Mouse (Mus musculus) lung, adult 2 months (tissue): ENCODE data around the gene Ndufs7. TPM values are rescaled to one million over a fixed set of nuclear protein-coding genes. Genes with fewer than 3 reads are reported as not detected.
A peak's percentile ranks its signal among the peaks of the same experiment; 100 is the strongest.

Source experiments
- DNase-seq: peaks from one replicate; pipeline ENCODE4 v3.0.0; 2022
- H3K4me1 ChIP-seq: fragments of 200-500 bp; 2 replicates; pipeline ENCODE4 v1.6.1; 2011; ENCODE audit warnings: low read length; ENCODE audit not compliant: control insufficient read depth, insufficient read depth
- H3K4me3 ChIP-seq: fragments of 200-500 bp; replicated peaks from 2 replicates; pipeline ENCODE3; 2011; ENCODE audit warnings: low read depth, mild to moderate bottlenecking, control low read depth, low read length; ENCODE audit errors: extremely low read depth
- CTCF ChIP-seq: fragments of 200-500 bp; IDR thresholded peaks from 2 replicates; pipeline ENCODE4 v1.5.1; 2011; ENCODE audit warnings: mild to moderate bottlenecking, low read length, control low read depth; ENCODE audit not compliant: insufficient read depth
- POLR2A ChIP-seq: fragments of 200-500 bp; IDR thresholded peaks from 2 replicates; pipeline ENCODE4 v1.6.1; 2011; ENCODE audit warnings: low read depth, mild to moderate bottlenecking, control low read depth, low read length, borderline replicate concordance; ENCODE audit errors: extremely low read depth
- WGBS: fragments of 180-500 bp; shearing (Covaris S2); methylation state at CpG from one replicate; pipeline ENCODE4 v1.1.7; 2018; 5-methylcytosine and 5-hydroxymethylcytosine counted together
- polyA plus RNA-seq: library from polyadenylated mRNA; depleted of rRNA; stranded (reverse); fragments of >200 nt; gene quantifications from 2 replicates; pipeline ENCODE4 v1.2.3, GENCODE M21; 2012

Ndufs7 gene
- polyA plus RNA-seq, 1 experiment, result 421 TPM

DNA sequence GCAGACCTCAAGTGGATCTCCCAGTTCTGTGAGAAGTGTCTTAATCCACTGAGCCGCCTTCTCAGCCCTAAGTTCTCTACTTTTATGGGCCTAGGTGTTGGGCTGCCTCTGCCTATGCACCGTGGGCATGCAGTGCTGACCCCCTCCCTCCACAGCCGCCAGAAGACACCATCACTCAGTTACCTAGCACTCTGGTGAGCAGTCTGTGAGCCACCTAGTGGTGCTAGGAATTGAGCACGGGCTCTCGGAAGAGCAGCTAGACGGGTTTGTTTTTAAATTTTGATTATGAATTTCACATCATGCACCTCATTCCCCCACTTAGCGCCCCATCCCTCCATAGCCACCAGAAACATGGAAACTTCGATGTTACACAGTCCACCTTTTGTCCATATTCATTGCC, 39.7 kb downstream of the Ndufs7 start:
- 56% methylated on average over 8 of the region's 8 CpGs for WGBS
- no peak overlapping the region for H3K4me3 ChIP-seq
- H3K4me1 ChIP-seq, result no peaks in the 10 kb centered on the region; the same call in 1 of the 2 replicates
- no peak for DNase-seq
- no peak for TF ChIP-seq POLR2A
- TF ChIP-seq CTCF, result no peak

DNA sequence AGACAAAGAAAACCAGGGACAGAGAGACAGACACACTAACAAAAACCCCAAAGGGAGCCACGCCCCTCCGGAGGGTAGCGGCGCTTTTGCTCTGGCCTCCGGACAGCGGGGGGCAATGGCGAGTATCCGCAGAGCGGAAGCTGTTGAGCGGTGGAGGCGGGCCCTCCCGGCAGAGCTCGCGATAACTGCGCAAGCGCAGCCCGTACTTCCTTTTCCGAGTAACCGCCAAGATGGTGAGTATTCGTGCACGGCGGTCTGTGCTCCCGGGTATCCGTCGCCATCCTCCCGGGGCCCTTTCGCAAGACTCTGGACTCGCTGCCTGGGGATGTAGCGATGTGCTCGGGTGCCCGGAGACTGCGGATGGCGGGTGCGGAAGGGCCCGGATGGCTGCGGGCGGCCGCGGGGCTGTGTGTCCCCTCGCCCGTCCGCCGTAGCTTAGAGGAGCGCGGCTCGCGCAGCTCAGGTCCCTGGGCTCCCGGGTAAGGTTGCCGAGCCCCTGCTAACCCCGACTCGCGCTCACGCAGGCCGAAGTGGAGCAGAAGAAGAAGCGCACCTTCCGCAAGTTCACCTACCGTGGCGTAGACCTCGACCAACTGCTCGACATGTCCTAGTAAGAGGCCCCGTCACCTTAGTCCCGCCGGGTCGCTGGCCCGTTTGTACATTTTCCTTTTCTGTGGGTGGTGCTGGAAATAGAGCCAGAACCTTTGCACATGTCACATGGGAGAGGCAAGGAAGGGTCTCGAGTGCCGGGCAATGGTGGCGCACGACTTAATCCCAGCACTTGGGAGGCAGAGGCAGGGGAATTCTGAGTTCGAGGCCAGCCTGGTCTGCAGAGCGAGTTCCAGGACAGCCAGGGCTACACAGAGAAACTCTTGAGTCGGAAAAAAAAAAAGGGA, 43.6 kb downstream of the Ndufs7 start, which contains the start of gene Rps15:
Gene Rps15, plus strand, starts transcription at position 203 of the 896 bp plus-strand sequence.
- TF ChIP-seq CTCF (peak; percentile 44), POLR2A (peak; percentile 99)
- Histone ChIP-seq H3K4me3 (peak within 1 kb of the TSS; percentile 67), H3K4me1 (peaks cover 3% of the 10 kb centered on the region; the same call in 1 of the 2 replicates)
- peak; percentile 91 for DNase-seq
- under 1% methylated on average over 71 of the region's 72 CpGs for WGBS

DNA sequence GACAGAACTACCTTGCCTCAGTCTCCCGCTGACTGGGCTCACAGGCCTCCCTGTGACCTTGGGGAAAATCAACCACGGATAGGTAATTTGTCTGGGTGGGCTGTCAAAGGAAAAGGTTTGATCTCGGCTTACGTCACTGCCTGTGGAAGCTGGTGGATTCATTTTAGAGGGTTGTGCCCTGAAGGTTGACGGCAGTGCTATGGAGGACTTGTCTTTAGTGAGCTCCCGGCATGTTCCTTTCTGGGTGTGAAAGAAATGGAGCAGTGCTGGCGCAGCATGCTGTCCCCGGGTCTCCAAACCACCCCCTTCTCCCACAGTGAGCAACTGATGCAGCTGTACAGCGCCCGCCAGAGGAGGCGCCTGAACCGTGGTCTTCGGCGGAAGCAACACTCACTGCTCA, 44.4 kb downstream of the Ndufs7 start:
- peak overlapping the region; percentile 67 for H3K4me3 ChIP-seq
- DNase-seq, result no peak
- TF ChIP-seq CTCF, result no peak
- TF ChIP-seq POLR2A, result no peak
- WGBS, result 15% methylated on average over 14 of the region's 14 CpGs
- H3K4me1 ChIP-seq, result peaks cover 3% of the 10 kb centered on the region; the same call in 1 of the 2 replicates

DNA sequence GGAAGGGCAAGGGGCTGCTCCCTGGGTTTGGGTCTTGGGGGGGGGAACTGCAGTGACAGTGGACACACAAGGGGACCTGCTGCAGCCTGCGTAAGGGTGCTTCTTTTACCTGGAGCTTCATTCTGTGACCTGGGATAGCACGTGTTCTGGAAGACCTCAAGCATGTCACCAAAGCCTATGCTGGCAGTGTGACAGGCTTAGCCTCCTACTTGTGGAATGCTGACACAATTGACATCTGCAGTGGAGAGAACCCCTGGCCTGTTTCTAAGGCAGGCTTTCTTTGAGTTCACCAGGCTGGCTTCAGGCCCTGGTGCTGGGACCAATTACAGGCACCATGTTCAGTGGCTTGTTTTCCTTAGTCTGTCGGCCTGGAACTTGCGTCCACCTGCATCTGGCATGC, 45.4 kb downstream of the Ndufs7 start:
- no peak for DNase-seq
- no peak overlapping the region for H3K4me3 ChIP-seq
- 69% methylated on average over 4 of the region's 4 CpGs for WGBS
- TF ChIP-seq CTCF (no peak), POLR2A (no peak)
- H3K4me1 ChIP-seq, result peaks cover 3% of the 10 kb centered on the region; the same call in 1 of the 2 replicates

DNA sequence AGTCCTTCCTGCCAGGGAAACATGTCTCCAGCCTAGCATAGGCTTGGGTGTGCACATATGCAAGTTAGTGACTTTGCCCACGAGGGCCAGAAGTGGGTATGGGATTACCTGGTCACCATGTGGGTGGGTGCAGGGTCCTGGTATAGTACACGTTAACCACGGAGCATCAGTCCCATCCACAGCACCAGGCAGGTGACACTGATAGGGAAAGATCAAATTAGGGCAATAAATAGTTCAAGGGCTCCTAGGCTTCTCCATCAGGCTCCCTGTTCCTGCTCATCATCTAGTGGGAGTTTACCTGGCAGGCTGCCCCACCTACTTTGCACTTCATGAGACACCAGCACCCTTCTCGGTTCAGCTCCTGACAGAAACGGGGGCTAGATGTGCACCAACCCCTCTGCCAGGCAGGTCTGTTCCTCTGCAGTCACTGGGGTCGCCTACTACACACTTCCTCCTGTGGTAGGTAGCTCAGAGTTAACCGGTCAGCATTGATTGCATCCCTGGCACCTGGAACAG, 45.9 kb downstream of the Ndufs7 start:
- TF ChIP-seq POLR2A (no peak), CTCF (no peak)
- H3K4me1 ChIP-seq, result peaks cover 3% of the 10 kb centered on the region; the same call in 1 of the 2 replicates
- WGBS, result 50% methylated on average over 7 of the region's 7 CpGs

DNA sequence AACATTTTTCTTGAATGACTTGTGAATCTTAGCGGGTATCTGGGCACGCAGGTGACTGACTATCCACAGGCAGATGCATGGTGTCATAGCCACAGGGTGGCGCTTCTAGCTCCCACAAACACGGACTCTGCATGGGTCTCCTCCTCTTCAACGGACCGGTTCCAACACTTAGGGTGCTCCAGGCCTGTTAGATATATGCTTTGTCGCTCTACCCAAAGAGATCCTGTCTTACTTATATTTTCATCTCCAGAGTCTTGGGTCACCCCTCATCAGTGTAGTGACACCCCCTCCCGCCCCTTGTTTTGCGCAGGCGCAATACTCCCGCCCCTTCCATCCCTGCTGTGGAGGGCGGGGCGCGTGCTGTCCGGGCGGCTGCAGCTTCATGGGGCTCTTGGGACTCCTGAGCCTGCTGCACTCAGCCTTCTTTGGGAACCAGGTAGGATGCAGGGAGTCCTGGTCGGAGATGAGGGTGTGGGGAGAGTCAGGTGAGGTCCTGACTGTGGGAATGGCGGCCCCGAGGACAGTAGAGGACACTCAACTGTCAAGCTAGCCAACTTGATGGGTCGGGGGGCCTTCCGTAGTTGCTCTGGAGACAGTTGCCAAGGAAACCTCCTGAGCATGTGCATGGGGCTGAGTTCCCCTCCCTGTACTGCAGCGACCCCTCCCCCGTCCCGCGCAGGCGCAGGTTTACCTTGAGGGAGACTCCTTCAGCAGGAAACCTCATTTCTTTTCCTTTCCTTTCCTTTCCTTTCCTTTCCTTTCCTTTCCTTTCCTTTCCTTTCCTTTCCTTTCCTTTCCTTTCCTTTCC, 46.9 kb downstream of the Ndufs7 start, which contains the start of gene Apc2:
Gene Apc2, plus strand, starts transcription at position 360 of the 808 bp plus-strand sequence.
- peak; percentile 74 for DNase-seq
- WGBS, result 2% methylated on average over 26 of the region's 26 CpGs
- H3K4me1 ChIP-seq, result peaks cover 3% of the 10 kb centered on the region; the same call in 1 of the 2 replicates
- TF ChIP-seq POLR2A, result no peak
- TF ChIP-seq CTCF, result peak; percentile 79
- H3K4me3 ChIP-seq, result peak within 1 kb of the TSS; percentile 50

More for the DNA sequence above, 45.9 kb downstream of the Ndufs7 start:
- H3K4me3 ChIP-seq, result no peak overlapping the region
- no peak for DNase-seq

DNA sequence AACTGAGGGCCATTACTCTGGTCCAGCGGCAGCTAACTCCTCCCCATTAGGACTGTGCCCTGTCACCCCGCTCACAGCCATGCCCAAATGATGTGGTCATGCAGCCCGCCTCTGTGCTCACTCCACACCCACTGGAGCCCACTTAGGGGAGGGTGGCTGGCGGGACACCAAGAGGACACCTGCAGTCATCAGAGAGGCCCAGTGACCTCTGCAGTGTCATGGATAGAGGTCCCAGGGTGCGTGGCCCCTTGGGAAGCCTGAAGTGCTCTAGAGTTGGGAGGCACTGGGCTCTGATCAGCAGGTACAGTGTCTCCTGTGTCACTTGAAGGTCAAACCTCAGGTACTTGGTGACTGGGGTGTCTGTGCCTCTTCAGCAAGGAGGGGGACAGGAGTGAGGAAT, 47.9 kb downstream of the Ndufs7 start:
- H3K4me3 ChIP-seq, result no peak overlapping the region
- WGBS, result 76% methylated on average over 5 of the region's 5 CpGs
- no peak for DNase-seq
- H3K4me1 ChIP-seq, result peaks cover 3% of the 10 kb centered on the region; the same call in 1 of the 2 replicates
- TF ChIP-seq POLR2A, result no peak
- no peak for TF ChIP-seq CTCF

DNA sequence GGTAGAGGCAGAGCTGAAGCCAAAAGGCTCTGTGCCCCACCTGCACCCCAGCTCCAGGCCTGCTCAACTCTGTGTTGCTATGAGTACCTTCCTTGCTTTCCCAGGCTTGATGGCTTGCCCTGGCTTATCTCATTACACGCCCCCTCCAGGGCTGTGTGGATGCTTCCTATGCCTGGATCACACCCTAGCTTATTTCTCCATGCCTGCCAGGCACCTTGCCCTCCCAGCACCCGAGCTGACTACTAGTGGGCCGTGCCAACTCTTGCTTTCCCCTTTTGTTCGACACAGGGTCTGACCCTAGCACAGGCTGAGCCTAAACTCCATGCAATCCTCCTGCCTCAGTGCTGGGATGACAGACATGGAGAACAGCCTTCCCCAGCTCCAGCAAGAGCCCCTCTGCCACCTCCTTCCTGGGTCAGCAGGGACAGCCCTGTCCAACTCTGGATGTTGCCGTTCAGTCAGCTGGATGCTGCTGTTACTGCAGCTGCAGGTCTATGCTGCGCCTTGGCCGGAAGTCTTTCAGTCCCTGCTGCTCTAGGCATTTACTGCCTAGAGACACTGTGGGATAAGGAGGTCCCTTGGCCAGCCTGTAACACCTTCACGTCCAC, 48.7 kb downstream of the Ndufs7 start:
- TF ChIP-seq CTCF, result no peak
- no peak for TF ChIP-seq POLR2A
- 62% methylated on average over 8 of the region's 8 CpGs for WGBS
- Histone ChIP-seq H3K4me1 (peaks cover 3% of the 10 kb centered on the region; the same call in 1 of the 2 replicates), H3K4me3 (no peak overlapping the region)
- DNase-seq, result no peak
